In genomic region chr4:140814241-140815225, GRCm38 (mm10) we compare ENCODE assay signal across 9 mouse cellular contexts. TPM values are rescaled to one million over a fixed set of nuclear protein-coding genes. Genes with fewer than 3 reads are reported as not detected.
DNase-seq lines count a peak whose midpoint lies in the region; ATAC-seq and TF ChIP-seq lines count a peak whose summit lies in the region.
"Had no signal": no experiment of that assay in that cellular context is flagged by ENCODE, and none has a peak within 500 bp of the region (broad histone marks: within the 10 kb centered on the region; RNA-seq: fewer than 3 reads in every experiment).

No protein-coding gene starts in this region.

- TF ChIP-seq POLR2A in small intestine, adult 2 months (IDR thresholded peaks at IDR 0.05; ENCODE audit: low read depth, low read length), result no peak

- DNase-seq in heart, adult 11 months, result peak; percentile 93
- no peak for DNase-seq in heart, adult 8-10 months (ENCODE audit: low spot score)
- peak; percentile 66 for DNase-seq in embryo, embryonic 10.5 days (ENCODE audit: low spot score)
- peak; percentile 49 for DNase-seq in lung, postnatal 14 days
- DNase-seq in right cerebral cortex, adult 18-20 months, result no peak

- peak overlapping the region in 1 of 2 experiments; percentile 46; a peak in 2 of 4 replicates for H3K27ac ChIP-seq in heart, embryonic 14.5 days (replicated peaks in 1 of 2; ENCODE audit: control insufficient read depth in 1 of 2, insufficient read depth in 1 of 2, low read depth in 2 of 2, low read length in 2 of 2)
- peak overlapping the region; percentile 79 for H3K27ac ChIP-seq in kidney, embryonic 15.5 days
- 0 out of 2 replicates have a peak overlapping the region, but pooled peaks have one; percentile 13 for H3K27ac ChIP-seq in small intestine, adult 2 months (ENCODE audit: insufficient read depth, low read depth, low read length)

- no peaks in the 10 kb centered on the region for H3K36me3 ChIP-seq in heart, embryonic 14.5 days (ENCODE audit: control insufficient read depth, insufficient read depth, low read length)
- H3K36me3 ChIP-seq in kidney, embryonic 15.5 days, result no peaks in the 10 kb centered on the region
- no peaks in the 10 kb centered on the region for H3K36me3 ChIP-seq in small intestine, adult 2 months (ENCODE audit: control insufficient read depth, insufficient read depth, low read length)

- H3K9ac ChIP-seq in heart, embryonic 14.5 days (ENCODE audit: low read length), result peak overlapping the region; percentile 64
- peak overlapping the region; percentile 47 for H3K9ac ChIP-seq in kidney, embryonic 15.5 days

- ATAC-seq in heart, embryonic 14.5 days (ENCODE audit: insufficient number of reproducible peaks, insufficient read depth, low FRiP score, low read depth), result no peak
- ATAC-seq in kidney, embryonic 15.5 days (replicated peaks; ENCODE audit: low FRiP score), result peak; percentile 77

- peak; percentile 49; the same call in 1 of the 2 replicates for TF ChIP-seq CTCF in small intestine, adult 2 months (IDR thresholded peaks at IDR 0.05; ENCODE audit: extremely low read depth, insufficient read length, insufficient replicate concordance, low read depth, low read length)

- H3K4me2 ChIP-seq in heart, embryonic 14.5 days (ENCODE audit: low read length), result peak overlapping the region; percentile 64
- peak overlapping the region; percentile 85 for H3K4me2 ChIP-seq in kidney, embryonic 15.5 days

- peaks cover 43 to 44% of the 10 kb centered on the region in 2 experiments for H3K4me1 ChIP-seq in heart, embryonic 14.5 days (ENCODE audit: control insufficient read depth in 2 of 2, insufficient read depth in 2 of 2, low read length in 2 of 2)
- H3K4me1 ChIP-seq in kidney, embryonic 15.5 days, result peaks cover 51% of the 10 kb centered on the region
- peaks cover 12% of the 10 kb centered on the region for H3K4me1 ChIP-seq in small intestine, adult 2 months (ENCODE audit: control insufficient read depth, insufficient read depth, insufficient read length, low read length)

- no peaks in the 10 kb centered on the region for H3K27me3 ChIP-seq in heart, embryonic 14.5 days (ENCODE audit: control insufficient read depth, insufficient read depth, low read length)
- H3K27me3 ChIP-seq in kidney, embryonic 15.5 days, result peaks cover 7% of the 10 kb centered on the region; the same call in 1 of the 2 replicates
- no peaks in the 10 kb centered on the region for H3K27me3 ChIP-seq in small intestine, adult 2 months (ENCODE audit: control insufficient read depth, insufficient read depth, low read length)

- WGBS in heart, embryonic 14.5 days, result 24% methylated on average over 36 of the region's 36 CpGs
- 24% methylated on average over 36 of the region's 36 CpGs for WGBS in kidney, embryonic 15.5 days
- WGBS in small intestine, adult 2 months, result 20% methylated on average over 36 of the region's 36 CpGs

- H3K4me3 ChIP-seq in heart, embryonic 14.5 days (ENCODE audit: control insufficient read depth in 1 of 2, insufficient read depth in 1 of 2, low read depth in 1 of 2, low read length in 2 of 2), result peak overlapping the region; percentile 38 to 50
- H3K4me3 ChIP-seq in kidney, embryonic 15.5 days (replicated peaks), result peak overlapping the region; percentile 49
- H3K4me3 ChIP-seq in small intestine, adult 2 months (ENCODE audit: low read depth, low read length), result peak overlapping the region; percentile 68
- H3K4me3 ChIP-seq: myocyte had no signal

- no peaks in the 10 kb centered on the region for H3K9me3 ChIP-seq in heart, embryonic 14.5 days (ENCODE audit: control insufficient read depth, low read length)
- H3K9me3 ChIP-seq in kidney, embryonic 15.5 days (replicated peaks), result no peaks in the 10 kb centered on the region

RNA-seq across cellular contexts. Expression of gene Padi3, which starts 4.1 kb away (rescaled TPM):
- under 1 TPM; 0.09 to 0.34 (median 0.13) TPM for total RNA-seq in heart, adult 8-10 months (2022)
- not detected in 2 replicates for polyA plus RNA-seq in heart, embryonic 14.5 days (2014; fragmentation: Nextera tagmentation; extraction: Ambion mirVana)
- 0.05 and 0.08 TPM in 2 replicates for polyA plus RNA-seq in kidney, embryonic 15.5 days (2015; fragmentation: Nextera tagmentation; extraction: Ambion mirVana)
- polyA plus RNA-seq in small intestine, adult 2 months (2012; rRNA removed), result not detected in 2 replicates

RNA-seq across cellular contexts. Expression of gene Padi1, which starts 31.0 kb away (rescaled TPM):
- not detected for total RNA-seq in heart, adult 8-10 months (2022)
- 0.09 TPM in 1 of 2 replicates, not detected in the other for polyA plus RNA-seq in heart, embryonic 14.5 days (2014; fragmentation: Nextera tagmentation; extraction: Ambion mirVana)
- 0.21 and 0.26 TPM in 2 replicates for polyA plus RNA-seq in kidney, embryonic 15.5 days (2015; fragmentation: Nextera tagmentation; extraction: Ambion mirVana)
- polyA plus RNA-seq in small intestine, adult 2 months (2012; rRNA removed), result 0.04 TPM in 1 of 2 replicates, not detected in the other

RNA-seq across cellular contexts. Expression of gene Padi4, which starts 40.5 kb away (rescaled TPM):
- total RNA-seq in heart, adult 8-10 months (2022), result 1 to 10 TPM in 1 of 4 experiments, under 1 TPM in 3; 0.24 to 5.3 (median 0.27) TPM
- polyA plus RNA-seq in heart, embryonic 14.5 days (2014; fragmentation: Nextera tagmentation; extraction: Ambion mirVana), result 1.9 and 2.1 TPM in 2 replicates
- 1.1 and 1.4 TPM in 2 replicates for polyA plus RNA-seq in kidney, embryonic 15.5 days (2015; fragmentation: Nextera tagmentation; extraction: Ambion mirVana)
- 0.35 and 0.77 TPM in 2 replicates for polyA plus RNA-seq in small intestine, adult 2 months (2012; rRNA removed)

Comparison
In these comparisons a context has a peak if more than half of its experiments do, and no peak if none do; other contexts are left out.
1. DNase-seq: peak in heart, adult 11 months (single experiment), embryo, embryonic 10.5 days (single experiment) and lung, postnatal 14 days (single experiment); none in heart, adult 8-10 months (single experiment) and right cerebral cortex, adult 18-20 months (single experiment).
2. Peak in every context shown above with its lines, with median percentiles within 50 percentile points of each other: H3K4me3 ChIP-seq.